Mouse (Mus musculus): ENCODE measurements around the gene Fndc3b. TPM values are rescaled to one million over a fixed set of nuclear protein-coding genes. Genes with fewer than 3 reads are reported as not detected.

Gene Fndc3b
- polyA plus RNA-seq, 1 experiment from 2014 or later: 10.9 TPM

DNA sequence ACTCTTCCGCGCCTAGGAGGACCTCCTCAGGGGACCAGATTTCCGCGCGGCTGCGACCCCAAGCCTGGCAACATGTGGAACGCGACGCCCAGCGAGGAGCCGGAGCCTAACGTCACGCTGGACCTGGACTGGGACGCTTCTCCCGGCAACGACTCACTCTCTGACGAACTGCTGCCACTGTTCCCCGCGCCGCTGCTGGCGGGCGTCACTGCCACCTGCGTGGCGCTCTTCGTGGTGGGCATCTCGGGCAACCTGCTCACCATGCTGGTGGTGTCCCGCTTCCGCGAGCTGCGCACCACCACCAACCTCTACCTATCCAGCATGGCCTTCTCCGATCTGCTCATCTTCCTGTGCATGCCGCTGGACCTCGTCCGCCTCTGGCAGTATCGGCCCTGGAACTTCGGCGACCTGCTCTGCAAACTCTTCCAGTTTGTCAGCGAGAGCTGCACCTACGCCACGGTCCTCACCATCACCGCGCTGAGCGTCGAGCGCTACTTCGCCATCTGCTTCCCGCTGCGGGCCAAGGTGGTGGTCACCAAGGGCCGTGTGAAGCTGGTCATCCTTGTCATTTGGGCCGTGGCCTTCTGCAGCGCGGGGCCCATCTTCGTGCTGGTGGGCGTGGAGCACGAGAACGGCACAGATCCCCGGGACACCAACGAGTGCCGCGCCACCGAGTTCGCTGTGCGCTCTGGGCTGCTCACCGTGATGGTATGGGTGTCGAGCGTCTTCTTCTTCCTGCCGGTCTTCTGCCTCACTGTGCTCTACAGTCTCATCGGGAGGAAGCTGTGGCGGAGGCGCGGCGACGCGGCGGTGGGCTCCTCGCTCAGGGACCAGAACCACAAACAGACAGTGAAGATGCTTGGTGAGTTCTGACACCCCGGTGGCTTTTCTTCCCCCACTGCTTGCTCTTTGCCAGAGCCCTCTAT, 339.1 kb downstream of the Fndc3b start:
- H3K27me3 ChIP-seq: peaks cover 65% of the 10 kb centered on the region
- H3K4me1 ChIP-seq (replicated peaks): peaks cover 22% of the 10 kb centered on the region
- peak overlapping the region; percentile 48 for H3K4me3 ChIP-seq
- H3K9ac ChIP-seq: peak overlapping the region; percentile 57
- H3K27ac ChIP-seq: no peak overlapping the region
- WGBS: 2% methylated on average over 76 of the region's 77 CpGs
- no peaks in the 10 kb centered on the region for H3K36me3 ChIP-seq
- no peaks in the 10 kb centered on the region for H3K9me3 ChIP-seq
- peak overlapping the region; percentile 93 for H3K4me2 ChIP-seq
- peak; percentile 64; the same call in 1 of the 2 replicates for ATAC-seq (ENCODE audit: low FRiP score)

DNA sequence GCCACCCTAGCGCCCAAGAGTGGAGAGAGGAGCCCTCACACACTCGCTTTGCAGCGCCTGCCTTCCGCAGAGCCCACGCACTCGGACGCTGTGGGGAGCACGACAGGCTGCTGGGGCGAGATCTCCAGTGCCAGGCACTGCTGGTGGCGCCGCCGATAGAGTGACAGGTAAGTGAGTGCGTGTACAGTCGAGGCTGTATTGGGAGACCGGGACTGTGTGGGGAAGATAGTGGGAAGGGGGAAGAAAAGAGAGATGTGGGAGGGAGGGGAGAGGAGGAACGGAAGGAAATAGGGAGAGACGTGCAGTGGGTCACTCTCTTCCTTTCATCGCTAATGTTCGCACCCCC, 339.9 kb downstream of the Fndc3b start, which contains the start of gene Ghsr:
Gene Ghsr (plus strand): TSS at position 76 of the 346 bp plus-strand sequence.
- Histone ChIP-seq H3K36me3 (no peaks in the 10 kb centered on the region), H3K27me3 (peaks cover 65% of the 10 kb centered on the region), H3K9ac (peak within 1 kb of the TSS; percentile 57), H3K9me3 (no peaks in the 10 kb centered on the region), H3K4me1 (replicated peaks) (peaks cover 22% of the 10 kb centered on the region), H3K4me3 (peak within 1 kb of the TSS; percentile 48), H3K27ac (no peak within 1 kb of the TSS), H3K4me2 (peak within 1 kb of the TSS; percentile 93)
- peak; percentile 66 for ATAC-seq (ENCODE audit: low FRiP score)
- 2% methylated on average over 15 of the region's 19 CpGs for WGBS

DNA sequence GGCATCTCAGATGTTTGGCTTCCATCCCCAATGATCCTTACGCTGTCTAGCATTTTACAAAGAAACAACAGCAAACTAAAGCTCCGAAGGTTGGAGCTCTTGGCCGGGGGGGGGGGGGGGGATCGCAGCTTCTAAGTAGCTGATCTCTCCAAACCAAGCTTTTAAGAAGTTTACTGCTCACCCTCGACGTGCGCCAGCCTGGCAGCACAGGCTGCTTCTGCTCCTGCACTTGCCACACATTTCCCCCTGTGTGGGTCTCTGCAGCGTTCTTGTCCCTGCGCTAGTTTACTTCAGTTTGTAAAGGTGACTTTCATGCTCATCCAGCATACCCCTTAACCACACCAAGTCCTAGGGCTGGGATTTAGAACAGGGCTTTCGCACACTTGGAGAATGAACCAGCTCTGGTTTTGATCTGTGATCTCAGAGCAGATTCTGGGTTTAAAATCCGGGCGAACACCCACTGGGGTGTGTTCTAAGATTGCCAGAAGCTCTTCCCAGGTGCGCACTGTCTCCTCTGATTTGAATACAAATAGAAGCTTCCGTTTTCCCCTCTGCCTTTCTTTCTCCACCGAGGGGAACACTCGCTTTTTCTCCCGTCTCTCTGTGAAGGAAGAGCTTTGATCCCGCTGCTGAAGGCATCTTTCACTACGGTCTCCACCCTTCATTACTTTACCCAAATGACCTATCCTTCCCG, 340.4 kb downstream of the Fndc3b start:
- Histone ChIP-seq H3K4me3 (peak overlapping the region; percentile 48), H3K4me2 (peak overlapping the region; percentile 93), H3K4me1 (replicated peaks) (peaks cover 22% of the 10 kb centered on the region), H3K36me3 (no peaks in the 10 kb centered on the region), H3K27ac (no peak overlapping the region), H3K9ac (peak overlapping the region; percentile 57), H3K27me3 (peaks cover 65% of the 10 kb centered on the region), H3K9me3 (no peaks in the 10 kb centered on the region)
- ATAC-seq (ENCODE audit: low FRiP score): no peak
- 2% methylated on average over 20 of the region's 20 CpGs for WGBS

DNA sequence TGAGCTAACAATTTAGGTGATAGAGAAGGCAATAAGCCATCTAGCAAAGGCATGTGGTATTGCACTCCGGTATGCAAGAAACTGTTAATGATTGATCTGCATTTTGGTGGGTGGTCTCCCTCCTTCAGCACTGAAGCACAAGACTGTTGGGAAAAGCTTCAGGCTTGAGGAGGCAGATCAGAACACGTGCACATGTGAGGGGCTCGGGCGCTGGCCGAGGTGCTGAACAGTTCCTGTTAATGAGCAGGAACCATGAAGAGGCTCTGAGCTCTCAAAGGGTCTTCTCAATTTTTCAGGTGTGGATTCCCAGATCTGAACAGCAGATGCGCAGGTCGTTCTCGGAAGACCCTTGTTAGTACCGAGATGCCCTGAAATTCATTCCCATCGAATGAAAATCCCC, 341.0 kb downstream of the Fndc3b start:
- Histone ChIP-seq H3K4me1 (replicated peaks) (peaks cover 22% of the 10 kb centered on the region), H3K27me3 (peaks cover 65% of the 10 kb centered on the region), H3K9me3 (no peaks in the 10 kb centered on the region), H3K36me3 (no peaks in the 10 kb centered on the region), H3K4me2 (peak overlapping the region; percentile 93; the same call in 1 of the 2 replicates), H3K4me3 (peak overlapping the region; percentile 48; the same call in 1 of the 2 replicates), H3K9ac (no peak overlapping the region), H3K27ac (no peak overlapping the region)
- 5% methylated on average over 10 of the region's 10 CpGs for WGBS
- no peak for ATAC-seq (ENCODE audit: low FRiP score)

Small RNAs within 50 kb of the gene (microRNA-seq; reads per million reads assigned to microRNA genes)
- gene Mir3092: not detected

Other genes with a start within 250 kb of the Fndc3b start
- not detected in 2 replicates for gene Tmem212, start 185.1 kb upstream of the Fndc3b start, polyA plus RNA-seq (2015; fragmentation: Nextera tagmentation; extraction: Ambion mirVana)
- 4.4 and 5.2 TPM in 2 replicates for gene Pld1, start 227.4 kb upstream of the Fndc3b start, polyA plus RNA-seq (2015; fragmentation: Nextera tagmentation; extraction: Ambion mirVana)